8 mouse cellular contexts compared by ENCODE assay signal in genomic region chr9:35045756-35046155, GRCm38 (mm10).
DNase-seq lines count a peak whose midpoint lies in the region; ATAC-seq lines count a peak whose summit lies in the region.
"Had no signal": no experiment of that assay in that cellular context is flagged by ENCODE, and none has a peak within 500 bp of the region (broad histone marks: within the 10 kb centered on the region; RNA-seq: fewer than 3 reads in every experiment).

No protein-coding gene starts in this region.

- H3K27me3 ChIP-seq in heart, embryonic 12.5 days (replicated peaks) = 0 out of 2 replicates have a peak, but pooled peaks cover 13% of the 10 kb centered on the region

- H3K9me3 ChIP-seq in heart, embryonic 12.5 days (replicated peaks) = no peaks in the 10 kb centered on the region

- H3K27ac ChIP-seq in heart, embryonic 12.5 days (ENCODE audit: poor library complexity, severe bottlenecking) = 0 out of 2 replicates have a peak overlapping the region, but pooled peaks have one; percentile 17
- H3K27ac ChIP-seq: left cerebral cortex, adult 2 months had no signal

- peaks cover 18% of the 10 kb centered on the region for H3K36me3 ChIP-seq in heart, embryonic 12.5 days

- H3K9ac ChIP-seq in heart, embryonic 12.5 days = no peak overlapping the region

- peak overlapping the region; percentile 1; the same call in 1 of the 2 replicates for H3K4me2 ChIP-seq in heart, embryonic 12.5 days

- peak; percentile 98 for DNase-seq in adipocyte (ENCODE audit: low spot score)
- DNase-seq in brain, adult 2 months (ENCODE audit: low read depth, low spot score) = peak; percentile 42
- DNase-seq in kidney, postnatal 36 days = peak; percentile 30 to 48
- peak; percentile 83 for DNase-seq in ovary, postnatal 10 days (ENCODE audit: low spot score)
- DNase-seq in left cerebral cortex, adult 18-20 months (ENCODE audit: low spot score in 2 of 2) = no peak
- DNase-seq in yolk sac, embryonic 10.5 days (ENCODE audit: low spot score) = no peak

- no peak overlapping the region for H3K4me3 ChIP-seq in heart, embryonic 12.5 days
- H3K4me3 ChIP-seq: left cerebral cortex, adult 2 months had no signal

- 49% methylated on average over 2 of the region's 2 CpGs for WGBS in heart, embryonic 12.5 days

- peaks cover 53% of the 10 kb centered on the region for H3K4me1 ChIP-seq in heart, embryonic 12.5 days (replicated peaks)

- ATAC-seq in heart, embryonic 12.5 days (ENCODE audit: insufficient number of reproducible peaks, low FRiP score) = peak; percentile 10

Comparison
In these comparisons a context has a peak if more than half of its experiments do, and no peak if none do; other contexts are left out.
1. DNase-seq: peak in adipocyte (single experiment), brain, adult 2 months (single experiment), kidney, postnatal 36 days (2 of 2) and ovary, postnatal 10 days (single experiment); none in left cerebral cortex, adult 18-20 months (0 of 2) and yolk sac, embryonic 10.5 days (single experiment).